Mouse (Mus musculus): ENCODE results near the gene Pakap.

The Pakap gene

DNA sequence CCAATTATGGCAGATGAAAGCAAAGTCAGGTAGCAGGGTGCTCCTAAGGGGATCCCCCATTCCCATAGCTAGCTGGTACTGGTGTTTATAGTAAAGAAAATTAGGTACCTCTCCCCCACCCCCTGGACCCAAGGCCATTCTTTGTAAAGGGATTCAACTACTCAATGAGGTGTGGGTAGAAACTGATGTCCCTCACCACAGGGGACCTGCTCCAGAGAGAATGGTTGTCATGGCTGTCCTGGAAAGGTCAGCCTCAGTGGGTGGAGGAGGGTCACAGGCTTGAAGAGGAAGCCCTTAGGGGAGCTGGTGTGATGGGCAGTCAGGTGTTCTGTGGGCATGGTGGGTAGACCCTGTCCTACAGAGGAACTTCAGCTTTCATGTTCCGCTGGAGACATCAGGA lies 352.5 kb downstream of the Pakap start:
- DNase-seq = no peak

DNA sequence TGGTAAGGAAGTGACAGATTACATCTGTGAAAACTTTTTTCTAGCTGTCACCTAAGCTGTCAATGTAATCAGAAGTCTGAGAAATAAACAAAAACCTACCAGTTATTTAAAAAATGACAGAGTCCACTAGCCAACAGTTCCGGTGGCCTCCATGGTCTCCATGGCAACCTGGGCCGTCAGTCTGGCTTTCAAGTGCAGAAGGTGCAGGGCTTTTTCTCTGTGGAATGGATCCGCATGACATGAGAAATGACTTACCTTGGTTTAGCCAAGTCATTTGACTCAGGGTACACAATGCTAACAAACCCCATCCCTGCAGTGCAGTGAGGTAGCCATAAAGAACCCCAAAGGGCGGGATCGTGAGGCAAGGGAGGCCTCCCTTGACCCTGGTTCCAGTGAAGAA lies 354.2 kb downstream of the Pakap start:
- DNase-seq = no peak

DNA sequence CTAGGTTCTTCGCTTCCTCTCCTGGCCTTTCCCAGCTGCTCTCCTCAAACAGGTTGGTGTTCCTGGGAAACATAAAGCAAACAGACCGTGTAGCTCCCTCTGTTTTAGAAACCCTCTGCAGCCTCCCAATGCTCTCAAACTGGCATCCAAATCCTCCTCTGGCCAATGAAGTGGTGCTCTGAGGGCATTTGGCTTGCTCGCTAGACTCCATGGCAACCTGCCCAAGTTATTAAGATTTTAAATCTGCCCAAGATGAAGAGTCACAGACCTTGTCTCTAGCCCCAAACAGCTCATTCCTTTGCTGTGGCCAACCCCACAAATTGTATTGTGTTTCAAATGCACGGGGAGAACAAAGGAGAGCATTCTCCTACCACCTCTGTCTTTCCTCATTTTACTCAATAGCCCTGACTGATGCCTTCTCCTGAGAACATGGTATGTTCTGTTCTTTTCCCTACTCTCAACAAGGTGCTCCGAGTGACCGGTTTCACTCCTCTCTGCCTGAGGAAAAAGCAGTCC lies 356.6 kb downstream of the Pakap start:
- peak in 1 of 2 experiments; percentile 12 for DNase-seq

DNA sequence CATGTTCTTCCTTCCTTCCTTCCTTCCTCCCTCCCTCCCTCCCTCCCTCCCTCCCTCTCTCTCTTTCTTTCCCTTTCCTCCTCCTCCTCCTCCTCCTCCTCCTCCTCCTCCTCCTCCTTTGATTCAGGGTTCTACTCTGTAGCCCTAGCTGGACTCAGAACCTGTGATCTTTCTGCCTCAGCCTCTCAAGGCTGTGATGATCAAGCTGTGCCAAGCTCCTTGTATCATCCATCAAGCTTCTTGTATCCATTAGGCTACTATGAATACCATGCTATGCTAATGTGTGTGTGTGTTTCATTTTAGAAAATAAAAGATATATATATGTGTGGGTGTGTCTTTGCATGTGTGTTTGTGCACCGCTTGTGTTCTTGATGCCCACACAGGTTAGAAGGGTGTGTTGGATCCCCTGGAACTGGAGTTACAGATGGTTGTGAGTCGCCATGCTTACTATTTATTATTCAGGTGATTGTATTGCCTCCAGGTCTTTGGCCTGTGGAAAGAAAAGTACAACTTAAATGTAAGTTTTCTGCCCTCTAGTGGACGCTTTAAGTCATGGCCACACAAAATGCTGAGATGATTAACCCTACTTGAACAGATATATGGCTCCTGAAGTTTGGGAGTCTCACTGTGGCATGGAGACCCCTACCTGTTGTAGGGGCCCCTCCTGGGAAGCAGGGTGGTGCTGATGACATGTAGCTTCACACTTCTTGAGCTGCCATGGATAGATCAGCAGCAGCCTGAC lies 359.7 kb downstream of the Pakap start:
- peak in 1 of 2 experiments; percentile 27 for DNase-seq

DNA sequence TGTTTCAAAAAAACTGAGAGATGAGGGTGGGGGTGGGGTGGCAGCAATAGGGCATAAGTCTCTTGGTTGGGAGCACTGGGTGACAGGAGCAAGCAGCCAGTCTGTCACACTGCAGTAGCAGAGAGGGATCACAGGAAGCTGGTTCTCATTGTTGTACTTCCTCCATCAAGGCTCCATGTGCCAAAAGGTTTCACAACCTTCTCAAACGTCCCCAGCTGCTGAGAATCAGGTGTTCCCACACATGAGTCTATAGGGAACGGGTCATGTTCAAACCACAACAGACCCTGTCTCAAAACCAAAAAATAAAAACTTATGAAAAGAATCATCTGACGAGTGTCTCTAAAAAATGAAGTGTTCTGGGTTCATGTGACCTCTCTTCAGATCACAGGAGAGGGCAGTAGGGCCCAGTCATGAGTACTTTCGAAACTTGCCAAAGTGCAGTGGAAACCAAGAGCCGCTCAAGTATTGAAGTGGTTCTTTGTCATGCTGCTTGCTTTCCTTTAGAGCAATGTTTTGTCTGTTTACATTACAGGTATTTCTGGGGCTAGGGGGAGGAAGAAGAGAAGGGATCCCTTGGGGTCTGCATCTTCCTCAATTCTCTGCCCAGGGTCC lies 362.7 kb downstream of the Pakap start:
- DNase-seq = no peak

DNA sequence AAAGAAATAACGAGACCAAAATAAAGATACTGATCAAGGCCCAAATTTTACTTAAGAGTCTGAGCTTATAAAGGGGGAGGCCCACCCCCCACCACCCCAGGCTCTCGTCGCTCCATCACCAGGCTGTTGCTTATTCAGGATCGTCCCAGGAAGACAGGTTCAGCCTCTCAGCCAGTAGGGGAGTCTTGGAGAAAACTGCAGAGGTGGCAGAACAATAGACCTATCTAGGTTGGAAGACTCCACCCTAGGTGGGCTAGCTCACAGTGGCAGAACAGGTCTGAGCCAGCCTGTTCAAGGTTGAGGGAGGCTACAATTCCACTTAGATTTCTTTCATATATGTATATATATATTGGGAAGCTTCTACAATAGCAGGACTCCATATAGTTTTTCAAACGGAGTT lies 366.2 kb downstream of the Pakap start:
- no peak for DNase-seq

DNA sequence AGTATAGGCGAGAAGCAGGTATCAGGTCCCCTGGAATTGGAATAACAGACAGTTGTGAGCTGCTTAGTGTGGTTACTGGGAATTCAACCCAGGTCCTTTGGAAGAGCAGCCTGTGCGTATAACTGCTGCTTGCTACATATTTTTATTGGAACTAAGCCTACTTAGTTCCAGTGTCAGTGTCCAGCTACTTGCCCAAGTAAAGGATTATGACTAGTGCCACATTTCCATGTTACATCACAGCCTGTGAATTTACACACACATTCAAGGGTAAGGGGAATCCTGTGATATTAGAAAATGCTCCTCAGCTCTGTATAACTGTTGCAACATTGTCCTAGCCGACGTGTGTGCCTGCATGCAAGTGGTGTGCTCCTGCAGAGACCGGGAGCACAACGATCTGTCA lies 369.3 kb downstream of the Pakap start:
- no peak for DNase-seq

DNA sequence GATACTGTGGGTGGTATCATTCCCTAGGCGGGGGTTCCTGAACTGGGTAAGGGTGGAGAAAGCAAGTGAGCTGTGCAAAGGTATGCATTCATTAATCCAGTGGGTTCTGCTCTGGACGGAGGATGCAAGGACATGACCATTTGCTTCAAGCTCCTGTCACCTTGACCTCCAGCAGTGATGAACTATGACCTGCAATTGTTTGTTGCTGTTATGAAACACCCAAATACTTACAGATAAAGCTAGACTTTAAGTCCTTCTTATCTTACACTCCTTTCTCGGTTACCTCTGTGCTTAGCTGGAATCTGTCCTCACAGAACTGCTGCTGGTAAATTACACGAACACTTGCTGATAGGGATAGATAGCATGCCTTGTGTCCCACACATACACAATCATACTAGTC lies 372.7 kb downstream of the Pakap start:
- DNase-seq = no peak

DNA sequence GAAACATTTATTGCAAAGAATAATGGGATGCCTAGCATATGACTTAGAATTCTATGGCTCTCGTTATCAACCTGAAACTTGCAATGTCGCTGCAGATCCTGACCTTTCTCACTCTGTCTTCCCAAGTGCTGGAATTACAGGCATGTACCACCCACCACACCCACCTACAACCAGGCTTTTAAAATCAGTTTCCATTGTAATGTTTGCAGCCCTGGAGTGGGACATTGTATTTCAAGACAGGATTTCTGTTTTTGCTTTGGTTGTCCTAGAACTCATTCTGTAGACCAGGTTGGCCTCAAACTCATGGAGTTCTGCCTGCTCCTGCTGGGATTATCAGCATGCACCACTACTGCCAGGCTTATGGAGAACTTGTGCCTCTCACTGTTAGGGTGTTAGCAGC lies 374.9 kb downstream of the Pakap start:
- DNase-seq = no peak

All from cerebellum, postnatal 36 days (tissue).